Mouse (Mus musculus): ENCODE data around the gene Atp10a. TPM values are rescaled to one million over a fixed set of nuclear protein-coding genes. Genes with fewer than 3 reads are reported as not detected.

The Atp10a gene
- polyA plus RNA-seq, 1 experiment from 2014 or later, result 3.3 TPM

- Histone ChIP-seq H3K4me2 (replicated peaks) (peak overlapping the region; percentile 86), H3K27me3 (peaks cover 4% of the 10 kb centered on the region; the same call in 1 of the 2 replicates), H3K9ac (peak overlapping the region; percentile 72), H3K27ac (no peak overlapping the region), H3K9me3 (no peaks in the 10 kb centered on the region), H3K36me3 (no peaks in the 10 kb centered on the region), H3K4me1 (no peaks in the 10 kb centered on the region), H3K4me3 (peak overlapping the region; percentile 67)
- 28% methylated on average over 14 of the region's 14 CpGs for WGBS
- ATAC-seq (ENCODE audit: insufficient number of reproducible peaks, insufficient read depth, low FRiP score, low TSS enrichment), result no peak
Observed at GRCm38 (mm10) chr7:58658790-58659405, 2.9 kb downstream of the Atp10a start.

- H3K27ac ChIP-seq, result no peak overlapping the region
- H3K27me3 ChIP-seq, result peaks cover 4% of the 10 kb centered on the region; the same call in 1 of the 2 replicates
- no peak overlapping the region for H3K9ac ChIP-seq
- H3K4me2 ChIP-seq (replicated peaks), result no peak overlapping the region
- H3K9me3 ChIP-seq, result no peaks in the 10 kb centered on the region
- no peak overlapping the region for H3K4me3 ChIP-seq
- no peak for ATAC-seq (ENCODE audit: insufficient number of reproducible peaks, insufficient read depth, low FRiP score, low TSS enrichment)
- H3K36me3 ChIP-seq, result no peaks in the 10 kb centered on the region
- no peaks in the 10 kb centered on the region for H3K4me1 ChIP-seq
Observed at GRCm38 (mm10) chr7:58660046-58660445, 4.1 kb downstream of the Atp10a start.

- Histone ChIP-seq H3K4me3 (no peak overlapping the region), H3K9me3 (no peaks in the 10 kb centered on the region), H3K4me2 (replicated peaks) (no peak overlapping the region), H3K4me1 (no peaks in the 10 kb centered on the region), H3K27ac (no peak overlapping the region), H3K27me3 (peaks cover 4% of the 10 kb centered on the region; the same call in 1 of the 2 replicates), H3K36me3 (no peaks in the 10 kb centered on the region), H3K9ac (no peak overlapping the region)
- no peak for ATAC-seq (ENCODE audit: insufficient number of reproducible peaks, insufficient read depth, low FRiP score, low TSS enrichment)
- WGBS, result 89% methylated on average over 5 of the region's 5 CpGs
Observed at GRCm38 (mm10) chr7:58660665-58661064, 4.7 kb downstream of the Atp10a start.

- Histone ChIP-seq H3K27me3 (peaks cover 4% of the 10 kb centered on the region; the same call in 1 of the 2 replicates), H3K27ac (no peak overlapping the region), H3K9me3 (no peaks in the 10 kb centered on the region), H3K9ac (no peak overlapping the region), H3K4me2 (replicated peaks) (no peak overlapping the region), H3K4me1 (no peaks in the 10 kb centered on the region), H3K36me3 (no peaks in the 10 kb centered on the region), H3K4me3 (no peak overlapping the region)
- ATAC-seq (ENCODE audit: insufficient number of reproducible peaks, insufficient read depth, low FRiP score, low TSS enrichment), result no peak
- WGBS, result 87% methylated on average over 7 of the region's 7 CpGs
Observed at GRCm38 (mm10) chr7:58661076-58661475, 5.1 kb downstream of the Atp10a start.

GRCm38 (mm10) chr7:58668617-58669016, 12.7 kb downstream of the Atp10a start:
- no peak overlapping the region for H3K4me3 ChIP-seq
- WGBS, result 35% methylated on average over 1 of the region's 1 CpGs
- ATAC-seq (ENCODE audit: insufficient number of reproducible peaks, insufficient read depth, low FRiP score, low TSS enrichment), result no peak
- H3K9me3 ChIP-seq, result no peaks in the 10 kb centered on the region
- no peaks in the 10 kb centered on the region for H3K27me3 ChIP-seq
- H3K4me1 ChIP-seq, result no peaks in the 10 kb centered on the region
- no peak overlapping the region for H3K27ac ChIP-seq
- no peaks in the 10 kb centered on the region for H3K36me3 ChIP-seq
- H3K4me2 ChIP-seq (replicated peaks), result no peak overlapping the region
- H3K9ac ChIP-seq, result no peak overlapping the region

- H3K27me3 ChIP-seq, result no peaks in the 10 kb centered on the region
- H3K4me3 ChIP-seq, result no peak overlapping the region
- no peak overlapping the region for H3K27ac ChIP-seq
- 48% methylated on average over 3 of the region's 3 CpGs for WGBS
- no peaks in the 10 kb centered on the region for H3K9me3 ChIP-seq
- H3K36me3 ChIP-seq, result no peaks in the 10 kb centered on the region
- no peak overlapping the region for H3K4me2 ChIP-seq (replicated peaks)
- no peak overlapping the region for H3K9ac ChIP-seq
- no peak for ATAC-seq (ENCODE audit: insufficient number of reproducible peaks, insufficient read depth, low FRiP score, low TSS enrichment)
- no peaks in the 10 kb centered on the region for H3K4me1 ChIP-seq
Observed at GRCm38 (mm10) chr7:58676075-58676474, 20.1 kb downstream of the Atp10a start.

- WGBS, result 67% methylated on average over 5 of the region's 5 CpGs
- Histone ChIP-seq H3K9me3 (no peaks in the 10 kb centered on the region), H3K4me3 (no peak overlapping the region), H3K9ac (no peak overlapping the region), H3K27me3 (no peaks in the 10 kb centered on the region), H3K4me1 (no peaks in the 10 kb centered on the region), H3K27ac (no peak overlapping the region), H3K4me2 (replicated peaks) (no peak overlapping the region), H3K36me3 (no peaks in the 10 kb centered on the region)
- no peak for ATAC-seq (ENCODE audit: insufficient number of reproducible peaks, insufficient read depth, low FRiP score, low TSS enrichment)
Observed at GRCm38 (mm10) chr7:58677111-58677805, 21.3 kb downstream of the Atp10a start.

GRCm38 (mm10) chr7:58685967-58686366, 30.0 kb downstream of the Atp10a start:
- no peak overlapping the region for H3K4me2 ChIP-seq (replicated peaks)
- no peak overlapping the region for H3K9ac ChIP-seq
- H3K4me1 ChIP-seq, result no peaks in the 10 kb centered on the region
- 87% methylated on average over 1 of the region's 1 CpGs for WGBS
- H3K36me3 ChIP-seq, result no peaks in the 10 kb centered on the region
- H3K27me3 ChIP-seq, result no peaks in the 10 kb centered on the region
- no peak overlapping the region for H3K4me3 ChIP-seq
- ATAC-seq (ENCODE audit: insufficient number of reproducible peaks, insufficient read depth, low FRiP score, low TSS enrichment), result no peak
- no peaks in the 10 kb centered on the region for H3K9me3 ChIP-seq
- no peak overlapping the region for H3K27ac ChIP-seq

- H3K4me3 ChIP-seq, result no peak overlapping the region
- WGBS, result 73% methylated on average over 5 of the region's 5 CpGs
- no peak for ATAC-seq (ENCODE audit: insufficient number of reproducible peaks, insufficient read depth, low FRiP score, low TSS enrichment)
Observed at GRCm38 (mm10) chr7:58686573-58686972, 30.6 kb downstream of the Atp10a start.

GRCm38 (mm10) chr7:58686997-58687396, 31.0 kb downstream of the Atp10a start:
- 90% methylated on average over 2 of the region's 2 CpGs for WGBS
- Histone ChIP-seq H3K4me1 (no peaks in the 10 kb centered on the region), H3K9me3 (no peaks in the 10 kb centered on the region), H3K36me3 (no peaks in the 10 kb centered on the region), H3K4me2 (replicated peaks) (no peak overlapping the region), H3K27me3 (no peaks in the 10 kb centered on the region), H3K9ac (no peak overlapping the region), H3K27ac (no peak overlapping the region), H3K4me3 (no peak overlapping the region)
- ATAC-seq (ENCODE audit: insufficient number of reproducible peaks, insufficient read depth, low FRiP score, low TSS enrichment), result no peak

More at GRCm38 (mm10) chr7:58686573-58686972, 30.6 kb downstream of the Atp10a start:
- Histone ChIP-seq H3K9me3 (no peaks in the 10 kb centered on the region), H3K4me1 (no peaks in the 10 kb centered on the region), H3K9ac (no peak overlapping the region), H3K4me2 (replicated peaks) (no peak overlapping the region), H3K27me3 (no peaks in the 10 kb centered on the region), H3K36me3 (no peaks in the 10 kb centered on the region), H3K27ac (no peak overlapping the region)

- no peaks in the 10 kb centered on the region for H3K36me3 ChIP-seq
- no peak overlapping the region for H3K4me3 ChIP-seq
- H3K9me3 ChIP-seq, result no peaks in the 10 kb centered on the region
- no peak overlapping the region for H3K27ac ChIP-seq
- WGBS, result 80% methylated on average over 6 of the region's 6 CpGs
- no peak overlapping the region for H3K4me2 ChIP-seq (replicated peaks)
- no peaks in the 10 kb centered on the region for H3K27me3 ChIP-seq
- no peak overlapping the region for H3K9ac ChIP-seq
- no peak for ATAC-seq (ENCODE audit: insufficient number of reproducible peaks, insufficient read depth, low FRiP score, low TSS enrichment)
- H3K4me1 ChIP-seq, result no peaks in the 10 kb centered on the region; the same call in 1 of the 2 replicates
Observed at GRCm38 (mm10) chr7:58690069-58690923, 34.3 kb downstream of the Atp10a start.
